Mouse (Mus musculus): ENCODE results near the gene Drc1. TPM values are rescaled to one million over a fixed set of nuclear protein-coding genes. Genes with fewer than 3 reads are reported as not detected.
A peak's percentile ranks its signal among the peaks of the same experiment; 100 is the strongest.

The Drc1 gene
- polyA plus RNA-seq (2015; fragmentation: Nextera tagmentation; extraction: Ambion mirVana): 0.30 and 0.84 TPM in 2 replicates

DNA sequence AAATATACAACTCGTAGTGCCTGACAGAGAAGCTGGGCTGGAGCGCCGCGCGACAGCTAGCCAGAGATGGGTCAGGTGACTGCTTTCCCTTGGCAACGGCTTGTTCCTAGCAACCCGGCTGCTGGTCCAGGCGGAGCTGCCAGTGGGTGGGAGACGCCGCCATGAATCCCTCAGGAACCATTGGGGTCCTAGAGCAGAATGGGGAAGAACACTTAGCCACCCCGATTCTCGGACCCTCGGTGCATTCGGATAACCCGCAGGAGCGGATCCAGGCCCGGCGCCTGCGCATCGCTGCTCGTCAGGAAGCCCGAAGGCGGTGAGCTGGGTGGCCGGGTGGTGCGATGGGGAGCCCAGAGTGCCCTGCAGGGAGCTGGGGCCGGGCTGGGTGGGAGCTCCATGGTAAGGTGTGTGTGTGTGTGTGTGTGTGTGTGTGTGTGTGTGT lies at the start of gene Drc1:
TSS of gene Drc1 (plus strand) at position 98 of the 442 bp plus-strand sequence.
- no peak within 1 kb of the TSS for H3K9ac ChIP-seq
- H3K9me3 ChIP-seq (replicated peaks): peaks cover 7% of the 10 kb centered on the region; the same call in 1 of the 2 replicates
- peak; percentile 83 for ATAC-seq (replicated peaks; ENCODE audit: low FRiP score)
- no peaks in the 10 kb centered on the region for H3K36me3 ChIP-seq
- peak within 1 kb of the TSS; percentile 59 for H3K4me2 ChIP-seq
- no peak within 1 kb of the TSS for H3K27ac ChIP-seq
- H3K4me3 ChIP-seq (replicated peaks): peak within 1 kb of the TSS; percentile 37
- no peaks in the 10 kb centered on the region for H3K27me3 ChIP-seq
- H3K4me1 ChIP-seq: peaks cover 9% of the 10 kb centered on the region
- WGBS: 7% methylated on average over 26 of the region's 26 CpGs

DNA sequence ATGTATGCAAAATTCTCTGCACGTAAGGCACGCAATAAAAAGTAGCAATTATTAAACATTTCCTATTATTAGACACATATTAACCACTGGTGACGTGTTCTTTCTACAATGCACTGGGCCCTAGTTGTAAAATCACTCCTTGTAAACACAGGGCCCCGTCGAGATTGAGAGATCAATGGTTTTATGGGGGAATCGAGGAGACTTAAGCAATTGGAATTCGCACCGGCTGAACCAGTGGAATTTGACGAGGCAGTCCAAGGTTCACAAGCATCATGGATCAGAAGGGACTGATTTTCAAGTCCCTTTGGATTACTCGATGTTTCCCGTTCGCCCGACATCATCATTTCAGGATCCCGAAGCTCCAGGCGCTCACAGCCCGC lies 49.3 kb upstream of the Drc1 start:
- WGBS: 42% methylated on average over 16 of the region's 16 CpGs
- ATAC-seq (replicated peaks; ENCODE audit: low FRiP score): no peak

DNA sequence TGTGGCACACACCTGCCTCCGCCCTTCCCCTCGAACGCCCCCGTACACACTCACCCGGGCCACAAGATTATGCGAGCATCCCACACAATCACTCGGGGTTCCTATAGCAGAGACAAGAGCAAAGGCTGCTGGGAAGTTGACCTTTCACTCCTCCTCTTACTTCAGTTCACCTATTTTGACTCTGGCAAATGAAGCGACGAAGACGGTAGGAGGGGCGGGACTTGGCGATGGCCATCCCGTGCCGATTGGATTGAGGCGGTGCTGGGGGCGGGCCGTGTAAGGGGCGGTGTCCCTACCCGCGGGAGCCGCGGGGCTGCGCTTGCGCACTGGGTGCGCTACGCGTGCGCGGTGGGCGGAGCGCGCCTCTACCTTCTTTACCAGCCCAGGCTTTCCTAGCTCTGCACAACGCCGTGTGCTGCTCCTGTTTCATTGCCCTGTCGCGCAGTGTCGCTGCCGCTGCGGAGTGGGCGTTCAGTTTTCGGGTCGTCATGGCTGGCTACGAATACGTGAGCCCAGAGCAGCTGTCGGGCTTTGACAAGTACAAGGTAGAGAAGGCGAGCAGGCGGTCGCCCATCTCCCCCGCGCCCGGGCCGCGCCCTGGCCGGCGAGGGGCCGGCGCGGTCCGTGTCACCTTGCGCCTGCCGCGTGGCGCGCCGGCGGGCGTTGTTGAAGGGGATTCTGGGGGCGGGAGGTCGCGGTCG lies 48.8 kb upstream of the Drc1 start, which contains the start of gene Selenoi:
TSS of gene Selenoi (plus strand) at position 311 of the 701 bp plus-strand sequence.
- Histone ChIP-seq H3K27ac (peak within 1 kb of the TSS; percentile 90), H3K9me3 (replicated peaks) (0 out of 2 replicates have a peak, but pooled peaks cover 5% of the 10 kb centered on the region), H3K36me3 (peaks cover 8% of the 10 kb centered on the region; the same call in 1 of the 2 replicates), H3K9ac (peak within 1 kb of the TSS; percentile 70), H3K4me2 (peak within 1 kb of the TSS; percentile 77), H3K4me1 (peaks cover 25% of the 10 kb centered on the region), H3K4me3 (replicated peaks) (peak within 1 kb of the TSS; percentile 83), H3K27me3 (no peaks in the 10 kb centered on the region)
- WGBS: under 1% methylated on average over 71 of the region's 71 CpGs
- peak; percentile 99 for ATAC-seq (replicated peaks; ENCODE audit: low FRiP score)

More for the DNA sequence above, 49.3 kb upstream of the Drc1 start:
- Histone ChIP-seq H3K9ac (peak overlapping the region; percentile 56), H3K9me3 (replicated peaks) (0 out of 2 replicates have a peak, but pooled peaks cover 5% of the 10 kb centered on the region), H3K4me2 (peak overlapping the region; percentile 77), H3K4me1 (peaks cover 25% of the 10 kb centered on the region), H3K4me3 (replicated peaks) (peak overlapping the region; percentile 83), H3K27ac (peak overlapping the region; percentile 84), H3K36me3 (peaks cover 8% of the 10 kb centered on the region; the same call in 1 of the 2 replicates), H3K27me3 (no peaks in the 10 kb centered on the region)

DNA sequence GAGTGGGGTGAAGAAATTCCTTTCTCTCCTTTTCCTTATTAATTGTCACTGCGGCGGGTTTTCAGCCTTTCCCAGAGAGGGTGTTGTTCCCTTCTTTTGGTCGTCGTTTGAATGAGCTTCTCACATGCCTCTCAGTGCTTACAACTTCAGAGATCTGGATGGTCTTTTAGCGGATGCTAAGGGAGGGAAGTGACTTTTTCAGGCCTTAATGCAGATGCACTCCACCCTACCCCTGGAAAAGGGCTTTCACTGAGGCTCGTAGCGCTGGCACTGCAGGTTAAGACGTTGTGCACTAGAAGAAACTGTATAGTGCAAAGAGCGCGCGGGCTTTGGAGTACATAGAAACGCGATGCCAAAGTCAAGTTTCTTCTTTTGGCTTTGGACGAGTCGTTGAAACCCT lies 48.1 kb upstream of the Drc1 start:
- no peak for ATAC-seq (replicated peaks; ENCODE audit: low FRiP score)
- H3K9ac ChIP-seq: peak overlapping the region; percentile 70
- WGBS: 2% methylated on average over 15 of the region's 15 CpGs

DNA sequence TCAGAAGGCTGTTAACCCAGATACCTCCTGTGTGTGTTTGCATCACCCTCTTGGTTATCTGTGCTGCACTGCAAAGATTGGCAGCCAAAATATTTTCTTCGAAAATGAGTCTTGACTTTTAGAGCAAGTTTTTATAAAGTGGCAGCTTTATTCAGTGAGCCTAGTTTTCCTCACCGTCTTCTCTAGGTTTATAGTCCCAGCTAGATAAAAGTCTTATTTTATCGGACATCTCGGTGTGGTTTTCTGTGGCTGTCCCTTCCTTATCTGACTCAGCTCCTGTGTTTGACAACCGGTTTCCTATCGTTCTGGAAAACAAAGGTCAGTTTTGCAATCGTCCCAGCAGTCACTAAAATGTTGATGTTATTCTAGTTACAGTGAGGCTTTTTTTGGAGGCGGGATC lies 47.2 kb upstream of the Drc1 start:
- peak overlapping the region; percentile 77 for H3K4me2 ChIP-seq
- H3K4me1 ChIP-seq: peaks cover 25% of the 10 kb centered on the region
- peaks cover 8% of the 10 kb centered on the region; the same call in 1 of the 2 replicates for H3K36me3 ChIP-seq
- 63% methylated on average over 8 of the region's 8 CpGs for WGBS
- H3K27me3 ChIP-seq: no peaks in the 10 kb centered on the region
- H3K27ac ChIP-seq: no peak overlapping the region
- peak overlapping the region; percentile 83; the same call in 1 of the 2 replicates for H3K4me3 ChIP-seq (replicated peaks)
- 0 out of 2 replicates have a peak, but pooled peaks cover 5% of the 10 kb centered on the region for H3K9me3 ChIP-seq (replicated peaks)
- ATAC-seq (replicated peaks; ENCODE audit: low FRiP score): no peak
- no peak overlapping the region for H3K9ac ChIP-seq

More for the DNA sequence above, 48.1 kb upstream of the Drc1 start:
- H3K4me2 ChIP-seq: peak overlapping the region; percentile 77
- peaks cover 25% of the 10 kb centered on the region for H3K4me1 ChIP-seq
- H3K36me3 ChIP-seq: peaks cover 8% of the 10 kb centered on the region; the same call in 1 of the 2 replicates
- 0 out of 2 replicates have a peak, but pooled peaks cover 5% of the 10 kb centered on the region for H3K9me3 ChIP-seq (replicated peaks)
- H3K27me3 ChIP-seq: no peaks in the 10 kb centered on the region
- peak overlapping the region; percentile 90 for H3K27ac ChIP-seq
- peak overlapping the region; percentile 83 for H3K4me3 ChIP-seq (replicated peaks)

DNA sequence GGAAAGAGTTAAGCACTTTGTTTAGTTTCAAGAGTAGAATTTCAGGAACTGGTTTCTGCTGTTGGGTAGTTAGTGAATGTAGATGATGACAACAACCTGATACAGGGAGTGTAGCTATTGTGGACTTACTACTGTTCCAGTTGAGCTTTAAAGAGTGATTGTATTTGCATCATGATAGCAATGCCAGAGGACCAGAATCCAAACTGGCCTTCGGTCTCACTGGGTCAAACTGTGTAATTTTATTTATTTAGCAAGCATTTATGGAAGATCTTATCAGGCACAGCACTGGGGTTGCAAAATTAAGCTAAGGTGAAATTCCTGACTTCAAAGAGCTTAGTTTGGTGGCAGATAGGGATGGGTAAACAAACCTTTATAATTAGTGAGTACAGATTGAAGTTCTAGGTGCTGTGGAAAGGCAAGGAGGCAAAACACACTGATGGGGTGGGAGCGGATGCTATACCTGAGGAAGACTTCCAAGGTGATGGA lies 45.5 kb upstream of the Drc1 start:
- Histone ChIP-seq H3K4me3 (replicated peaks) (no peak overlapping the region), H3K27me3 (no peaks in the 10 kb centered on the region), H3K36me3 (peaks cover under 1% of the 10 kb centered on the region; the same call in 1 of the 2 replicates), H3K4me1 (peaks cover 25% of the 10 kb centered on the region), H3K4me2 (no peak overlapping the region), H3K9ac (no peak overlapping the region), H3K27ac (no peak overlapping the region), H3K9me3 (replicated peaks) (0 out of 2 replicates have a peak, but pooled peaks cover under 1% of the 10 kb centered on the region)
- 83% methylated on average over 2 of the region's 2 CpGs for WGBS
- no peak for ATAC-seq (replicated peaks; ENCODE audit: low FRiP score)

DNA sequence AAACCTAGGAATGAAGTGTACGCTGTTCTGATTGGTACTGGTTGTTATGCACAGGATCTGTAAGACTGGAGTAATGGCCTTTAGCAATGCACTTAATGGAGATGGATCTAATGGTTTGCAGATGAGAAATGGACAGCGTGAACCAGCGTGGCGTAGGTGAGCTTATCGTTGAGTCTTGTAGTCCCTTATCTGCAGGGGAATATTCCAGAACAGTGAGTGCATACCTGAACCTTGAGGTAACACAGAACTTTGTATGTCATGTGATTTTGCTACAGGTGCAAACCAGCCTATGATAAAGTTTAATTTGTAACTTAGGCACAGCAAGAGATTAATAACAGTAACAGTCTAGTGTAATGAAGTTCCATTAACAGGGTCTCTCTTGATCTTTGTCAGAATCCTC lies 42.7 kb upstream of the Drc1 start:
- no peak overlapping the region for H3K4me2 ChIP-seq
- peaks cover 23% of the 10 kb centered on the region for H3K4me1 ChIP-seq
- H3K36me3 ChIP-seq: no peaks in the 10 kb centered on the region
- no peaks in the 10 kb centered on the region for H3K27me3 ChIP-seq
- no peak overlapping the region for H3K9ac ChIP-seq
- no peak for ATAC-seq (replicated peaks; ENCODE audit: low FRiP score)
- WGBS: 94% methylated on average over 5 of the region's 5 CpGs
- H3K27ac ChIP-seq: no peak overlapping the region
- no peak overlapping the region for H3K4me3 ChIP-seq (replicated peaks)
- H3K9me3 ChIP-seq (replicated peaks): no peaks in the 10 kb centered on the region

DNA sequence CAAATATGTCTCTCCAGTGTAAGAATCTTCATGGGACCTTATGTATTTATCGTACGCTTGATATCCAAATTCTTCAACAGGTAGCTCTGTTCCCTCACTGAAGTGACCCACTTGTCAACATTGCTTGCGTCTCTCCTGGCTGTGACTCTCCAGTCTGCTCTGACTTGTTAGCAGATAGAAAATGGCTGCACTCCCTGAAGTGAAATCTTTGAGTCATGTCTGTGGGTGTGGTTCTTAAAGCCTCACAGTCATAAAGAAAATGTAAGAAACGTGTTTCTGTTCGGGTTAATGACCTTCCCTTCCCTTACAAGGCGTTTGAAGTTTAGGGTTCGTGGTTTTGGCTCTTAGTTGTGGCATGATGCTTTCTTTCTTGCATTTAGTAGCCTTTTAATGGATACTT lies 40.6 kb upstream of the Drc1 start:
- Histone ChIP-seq H3K4me2 (no peak overlapping the region), H3K4me3 (replicated peaks) (no peak overlapping the region), H3K9me3 (replicated peaks) (no peaks in the 10 kb centered on the region), H3K27ac (no peak overlapping the region), H3K36me3 (no peaks in the 10 kb centered on the region), H3K27me3 (no peaks in the 10 kb centered on the region), H3K4me1 (peaks cover 20% of the 10 kb centered on the region), H3K9ac (no peak overlapping the region)
- WGBS: 82% methylated on average over 7 of the region's 7 CpGs
- ATAC-seq (replicated peaks; ENCODE audit: low FRiP score): no peak

DNA sequence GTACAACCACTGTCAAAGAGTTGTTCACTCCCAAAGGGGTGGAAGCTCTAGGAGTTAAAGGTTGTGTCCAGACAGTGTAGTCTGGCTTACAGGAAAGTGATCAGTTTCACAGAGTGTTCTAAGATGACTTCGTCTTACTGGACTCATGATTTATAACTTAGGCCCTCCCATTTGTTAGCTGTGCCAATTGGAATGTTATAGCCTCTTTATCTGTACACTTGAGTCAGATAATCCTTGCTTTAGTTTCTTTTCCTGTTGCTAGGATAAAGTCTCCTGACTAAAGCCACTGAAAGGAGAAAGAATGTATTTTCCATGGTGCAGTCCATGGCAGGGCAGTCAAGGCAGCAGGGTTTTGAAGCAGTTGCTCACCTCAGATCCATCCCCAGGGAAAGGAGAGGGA lies 38.8 kb upstream of the Drc1 start:
- Histone ChIP-seq H3K36me3 (peaks cover under 1% of the 10 kb centered on the region; the same call in 1 of the 2 replicates), H3K27ac (no peak overlapping the region), H3K9ac (no peak overlapping the region), H3K9me3 (replicated peaks) (no peaks in the 10 kb centered on the region), H3K27me3 (no peaks in the 10 kb centered on the region), H3K4me2 (no peak overlapping the region), H3K4me3 (replicated peaks) (no peak overlapping the region), H3K4me1 (peaks cover 18% of the 10 kb centered on the region)
- ATAC-seq (replicated peaks; ENCODE audit: low FRiP score): no peak
- WGBS: 18% methylated on average over 1 of the region's 1 CpGs

DNA sequence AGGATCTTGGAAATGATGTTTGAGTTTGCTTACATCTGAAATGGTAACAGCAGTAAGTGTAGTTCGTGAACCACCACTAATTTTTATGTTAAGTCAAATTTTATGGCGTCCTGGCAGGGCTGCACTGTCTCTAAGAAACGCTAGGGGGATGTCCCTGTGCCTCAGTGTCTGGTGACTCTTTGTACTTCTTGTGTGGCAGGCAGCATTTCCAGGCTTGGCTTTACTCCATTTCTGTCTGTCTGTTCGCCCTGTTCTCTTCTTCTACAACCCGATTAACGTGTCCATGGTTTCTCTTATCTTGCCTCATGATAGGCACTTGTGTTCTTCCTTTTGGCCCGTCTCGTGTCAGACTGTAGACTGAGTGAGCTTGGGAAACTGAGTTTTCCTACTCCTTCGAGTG lies 37.4 kb upstream of the Drc1 start:
- Histone ChIP-seq H3K27ac (no peak overlapping the region), H3K27me3 (no peaks in the 10 kb centered on the region), H3K4me2 (no peak overlapping the region), H3K9me3 (replicated peaks) (no peaks in the 10 kb centered on the region), H3K4me3 (replicated peaks) (no peak overlapping the region), H3K4me1 (peaks cover 18% of the 10 kb centered on the region), H3K36me3 (peaks cover 6% of the 10 kb centered on the region), H3K9ac (no peak overlapping the region)
- 63% methylated on average over 9 of the region's 9 CpGs for WGBS
- no peak for ATAC-seq (replicated peaks; ENCODE audit: low FRiP score)

DNA sequence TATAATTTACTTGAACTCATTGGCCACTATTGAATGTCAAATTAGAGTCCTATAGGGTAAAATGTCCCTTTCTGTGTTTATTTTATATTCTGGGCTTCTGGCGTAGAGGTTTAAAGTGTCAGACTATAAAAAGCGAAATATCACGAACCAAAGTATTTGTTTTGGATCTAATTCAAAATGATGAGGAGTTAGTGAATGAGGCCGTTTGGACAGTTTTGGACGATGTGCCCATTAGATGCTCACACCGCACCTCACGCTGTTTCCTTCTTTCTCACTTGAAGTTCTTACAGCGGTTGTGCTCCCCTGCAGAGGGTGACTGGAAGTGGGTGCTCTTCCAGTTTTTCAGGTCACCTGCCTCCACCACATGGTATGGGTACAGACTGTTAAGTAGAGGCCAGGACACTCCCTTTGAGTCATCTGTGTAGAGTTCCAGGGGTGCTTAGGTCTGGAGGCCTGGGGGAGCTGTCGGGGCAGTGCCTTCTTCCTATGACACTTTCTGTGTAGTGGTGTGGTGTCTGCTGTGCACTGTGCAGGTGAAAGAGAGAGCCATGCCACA lies 35.2 kb upstream of the Drc1 start:
- Histone ChIP-seq H3K4me3 (replicated peaks) (no peak overlapping the region), H3K9ac (no peak overlapping the region), H3K4me2 (no peak overlapping the region), H3K27me3 (no peaks in the 10 kb centered on the region), H3K36me3 (peaks cover 14% of the 10 kb centered on the region), H3K4me1 (peaks cover 18% of the 10 kb centered on the region), H3K9me3 (replicated peaks) (no peaks in the 10 kb centered on the region), H3K27ac (no peak overlapping the region)
- 77% methylated on average over 9 of the region's 9 CpGs for WGBS
- ATAC-seq (replicated peaks; ENCODE audit: low FRiP score): no peak

DNA sequence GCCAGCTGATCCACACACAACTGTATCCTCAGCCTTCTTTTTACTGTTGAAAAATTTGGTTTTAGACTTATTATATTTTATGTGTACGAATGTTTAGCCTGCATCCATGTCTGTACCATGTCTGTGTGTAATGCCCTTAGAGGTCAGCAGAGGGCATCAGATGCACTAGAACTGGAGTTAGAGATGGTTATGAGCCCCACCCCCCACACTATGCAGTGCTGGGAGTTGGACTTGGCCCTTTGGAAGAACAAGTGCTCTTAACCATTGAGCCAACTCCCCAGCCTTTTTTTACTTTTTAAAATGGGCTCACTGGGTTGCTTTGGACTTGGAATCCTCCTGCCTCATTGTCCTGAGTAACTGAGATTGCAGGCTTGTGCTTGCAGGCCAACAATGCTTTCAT lies 33.5 kb upstream of the Drc1 start:
- Histone ChIP-seq H3K36me3 (peaks cover 24% of the 10 kb centered on the region), H3K4me2 (no peak overlapping the region), H3K27me3 (no peaks in the 10 kb centered on the region), H3K9ac (no peak overlapping the region), H3K27ac (no peak overlapping the region), H3K9me3 (replicated peaks) (no peaks in the 10 kb centered on the region), H3K4me3 (replicated peaks) (no peak overlapping the region), H3K4me1 (peaks cover 10% of the 10 kb centered on the region)
- whole genome bisulfite sequencing: 93% methylated on average over 1 of the region's 1 CpGs
- ATAC-seq (replicated peaks; ENCODE audit: low FRiP score): no peak

Data from kidney, embryonic 15.5 days (tissue).